Mouse (Mus musculus): ENCODE results near the gene Prim2. TPM values are rescaled to one million over a fixed set of nuclear protein-coding genes. Genes with fewer than 3 reads are reported as not detected.

The Prim2 gene
- polyA plus RNA-seq, 1 experiment from 2014 or later: 25.5 TPM

Other genes starting within 250 kb of the Prim2 start
- gene Rab23, start 50.1 kb upstream of the Prim2 start, polyA plus RNA-seq (2014; fragmentation: Nextera tagmentation; extraction: Ambion mirVana): 14.2 and 14.4 TPM in 2 replicates
- 96.4 and 99.9 TPM in 2 replicates for gene Bag2, start 88.0 kb upstream of the Prim2 start, polyA plus RNA-seq (2014; fragmentation: Nextera tagmentation; extraction: Ambion mirVana)
- gene Zfp451, start 144.8 kb upstream of the Prim2 start, polyA plus RNA-seq (2014; fragmentation: Nextera tagmentation; extraction: Ambion mirVana): 20.5 and 26.9 TPM in 2 replicates
- 4.3 and 4.5 TPM in 2 replicates for gene Bend6, start 238.0 kb upstream of the Prim2 start, polyA plus RNA-seq (2014; fragmentation: Nextera tagmentation; extraction: Ambion mirVana)
- 24.5 and 26.9 TPM in 2 replicates for gene Dst, start 238.4 kb upstream of the Prim2 start, polyA plus RNA-seq (2014; fragmentation: Nextera tagmentation; extraction: Ambion mirVana)